Mouse (Mus musculus): ENCODE results near the gene Elovl4. TPM values are rescaled to one million over a fixed set of nuclear protein-coding genes. Genes with fewer than 3 reads are reported as not detected.

The Elovl4 gene
- polyA plus RNA-seq, 1 experiment = 5.0 TPM

DNA sequence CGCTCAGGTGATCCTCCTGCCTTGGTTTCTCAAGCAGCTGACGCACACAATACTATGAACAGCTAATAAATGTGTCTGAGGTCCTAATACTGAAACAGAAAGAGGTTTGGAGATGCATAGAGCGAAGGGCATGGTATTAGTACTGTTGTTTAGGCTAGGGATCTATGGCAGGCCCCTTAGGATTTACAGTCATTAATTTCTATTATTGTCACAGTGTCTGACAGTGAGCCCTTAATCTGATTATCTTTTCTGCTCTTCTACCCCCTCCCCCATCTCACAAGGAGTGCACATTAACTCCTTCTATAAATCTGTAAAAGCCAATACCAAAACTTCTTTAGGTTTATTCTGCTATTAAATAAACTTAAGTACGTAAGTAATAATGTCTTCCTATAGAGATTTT is 44.8 kb downstream of the Elovl4 start:
- no peaks in the 10 kb centered on the region for H3K9me3 ChIP-seq (replicated peaks; ENCODE audit: control insufficient read depth, insufficient read depth, low read length, poor library complexity, severe bottlenecking)
- H3K27ac ChIP-seq (ENCODE audit: insufficient read depth, low read length) = no peak overlapping the region
- H3K4me3 ChIP-seq (ENCODE audit: low read depth, low read length) = no peak overlapping the region
- H3K4me1 ChIP-seq (ENCODE audit: control insufficient read depth, insufficient read depth, low read length) = no peaks in the 10 kb centered on the region
- no peaks in the 10 kb centered on the region for H3K27me3 ChIP-seq (ENCODE audit: control insufficient read depth, insufficient read depth, low read length, poor library complexity, severe bottlenecking)
- H3K36me3 ChIP-seq (ENCODE audit: control insufficient read depth, insufficient read depth, low read length, poor library complexity, severe bottlenecking) = no peaks in the 10 kb centered on the region
- H3K9ac ChIP-seq (ENCODE audit: low read depth, poor library complexity, severe bottlenecking) = no peak overlapping the region
- no peak for TF ChIP-seq CTCF (IDR thresholded peaks at IDR 0.05; ENCODE audit: low read depth, low read length)
- TF ChIP-seq POLR2A (IDR thresholded peaks at IDR 0.05; ENCODE audit: insufficient read depth, low read length) = no peak

DNA sequence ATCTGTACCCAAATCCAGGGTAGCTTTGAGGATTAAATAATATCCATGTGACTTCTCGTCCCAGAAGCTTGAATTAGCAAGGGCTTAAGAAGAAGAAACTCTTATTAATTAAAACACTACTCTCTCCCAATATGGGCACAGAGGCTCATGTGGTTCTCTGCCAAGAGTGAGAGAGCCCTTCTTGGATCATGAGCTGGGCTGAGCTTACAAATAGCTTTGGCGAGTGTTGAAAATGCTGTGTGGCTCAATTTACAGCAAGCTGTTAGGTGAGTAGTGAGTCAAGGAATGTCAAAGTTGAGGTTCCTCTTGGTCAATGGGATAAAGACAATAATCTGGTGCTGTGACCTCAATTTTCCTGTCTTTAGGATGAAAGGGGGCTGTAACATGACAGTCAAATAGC is 74.2 kb downstream of the Elovl4 start:
- H3K4me3 ChIP-seq (ENCODE audit: low read depth, low read length) = no peak overlapping the region
- H3K36me3 ChIP-seq (ENCODE audit: control insufficient read depth, insufficient read depth, low read length, poor library complexity, severe bottlenecking) = no peaks in the 10 kb centered on the region
- no peak for TF ChIP-seq EP300 (IDR thresholded peaks at IDR 0.05; ENCODE audit: insufficient read depth, low read depth, low read length)
- no peak for TF ChIP-seq CTCF (IDR thresholded peaks at IDR 0.05; ENCODE audit: low read depth, low read length)
- no peak for TF ChIP-seq POLR2A (IDR thresholded peaks at IDR 0.05; ENCODE audit: insufficient read depth, low read length)
- peaks cover 7% of the 10 kb centered on the region; the same call in 1 of the 2 replicates for H3K9me3 ChIP-seq (replicated peaks; ENCODE audit: control insufficient read depth, insufficient read depth, low read length, poor library complexity, severe bottlenecking)
- no peaks in the 10 kb centered on the region; the same call in 1 of the 2 replicates for H3K27me3 ChIP-seq (ENCODE audit: control insufficient read depth, insufficient read depth, low read length, poor library complexity, severe bottlenecking)
- H3K27ac ChIP-seq (ENCODE audit: insufficient read depth, low read length) = no peak overlapping the region
- no peaks in the 10 kb centered on the region for H3K4me1 ChIP-seq (ENCODE audit: control insufficient read depth, insufficient read depth, low read length)
- no peak overlapping the region for H3K9ac ChIP-seq (ENCODE audit: low read depth, poor library complexity, severe bottlenecking)

DNA sequence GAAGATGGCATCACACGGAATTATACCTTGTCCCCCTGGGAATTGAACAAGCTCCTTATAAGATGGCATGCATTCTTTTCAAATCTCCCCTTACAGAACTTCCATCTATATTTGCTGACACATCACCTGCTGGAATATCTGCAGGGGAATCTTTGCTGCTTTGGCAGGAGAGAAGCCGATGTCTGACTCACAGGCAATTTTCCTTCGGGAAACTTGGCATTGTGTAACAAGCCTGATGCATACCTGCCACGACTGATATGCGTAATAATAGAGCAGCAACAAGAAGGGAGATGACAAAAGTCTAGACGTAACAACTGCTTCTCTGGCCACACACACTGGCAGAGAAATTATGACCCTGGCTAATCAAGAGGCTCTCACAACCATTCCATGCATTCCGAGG is 75.2 kb downstream of the Elovl4 start:
- Histone ChIP-seq H3K9ac (ENCODE audit: low read depth, poor library complexity, severe bottlenecking) (no peak overlapping the region), H3K36me3 (ENCODE audit: control insufficient read depth, insufficient read depth, low read length, poor library complexity, severe bottlenecking) (no peaks in the 10 kb centered on the region), H3K9me3 (replicated peaks; ENCODE audit: control insufficient read depth, insufficient read depth, low read length, poor library complexity, severe bottlenecking) (peaks cover 7% of the 10 kb centered on the region; the same call in 1 of the 2 replicates), H3K27me3 (ENCODE audit: control insufficient read depth, insufficient read depth, low read length, poor library complexity, severe bottlenecking) (no peaks in the 10 kb centered on the region; the same call in 1 of the 2 replicates), H3K4me1 (ENCODE audit: control insufficient read depth, insufficient read depth, low read length) (no peaks in the 10 kb centered on the region), H3K4me3 (ENCODE audit: low read depth, low read length) (no peak overlapping the region), H3K27ac (ENCODE audit: insufficient read depth, low read length) (no peak overlapping the region)
- no peak for TF ChIP-seq CTCF (IDR thresholded peaks at IDR 0.05; ENCODE audit: low read depth, low read length)
- TF ChIP-seq POLR2A (IDR thresholded peaks at IDR 0.05; ENCODE audit: insufficient read depth, low read length) = no peak
- TF ChIP-seq EP300 (IDR thresholded peaks at IDR 0.05; ENCODE audit: insufficient read depth, low read depth, low read length) = no peak

Other genes with a start within 250 kb of the Elovl4 start
- 82.1 and 84.3 TPM in 2 replicates for gene Ttk, start 28.4 kb upstream of the Elovl4 start, polyA plus RNA-seq (2011; ENCODE audit: insufficient read depth, insufficient read length, low read depth, missing spikeins)
- 35.4 and 41.7 TPM in 2 replicates for gene Bckdhb, start 118.9 kb upstream of the Elovl4 start, polyA plus RNA-seq (2011; ENCODE audit: insufficient read depth, insufficient read length, low read depth, missing spikeins)